Mouse (Mus musculus) intestine, postnatal 0 days (tissue): ENCODE measurements around the gene Morc4. TPM values are rescaled to one million over a fixed set of nuclear protein-coding genes. Genes with fewer than 3 reads are reported as not detected.
A peak's percentile ranks its signal among the peaks of the same experiment; 100 is the strongest.

Source experiments
- ATAC-seq: fragments of 200-750 bp; cut with Nextera tagmentation; 2 replicates; pipeline ENCODE4 v1.8.0; 2017; ENCODE audit warnings: mild to moderate bottlenecking, moderate TSS enrichment, moderate library complexity
- H3K27ac ChIP-seq: fragments of 300-500 bp; sonication (generic); 2 replicates; pipeline ENCODE4 v1.5.1; 2014; ENCODE audit warnings: mild to moderate bottlenecking, low read depth, low read length, moderate library complexity
- H3K27me3 ChIP-seq: fragments of 300-500 bp; sonication (generic); replicated peaks from 2 replicates; pipeline ENCODE4 v1.6.1; 2014; ENCODE audit warnings: low read length, mixed read lengths; ENCODE audit not compliant: control insufficient read depth, insufficient read depth
- H3K36me3 ChIP-seq: fragments of 300-500 bp; sonication (generic); 2 replicates; pipeline ENCODE4 v1.6.1; 2014; ENCODE audit warnings: mild to moderate bottlenecking, moderate library complexity; ENCODE audit not compliant: control insufficient read depth, insufficient read depth
- H3K4me1 ChIP-seq: fragments of 300-500 bp; sonication (generic); replicated peaks from 2 replicates; pipeline ENCODE4 v1.6.1; 2014; ENCODE audit warnings: antibody characterized with exemption, low read length, mixed read lengths; ENCODE audit not compliant: control insufficient read depth, insufficient read depth
- H3K4me2 ChIP-seq: fragments of 300-500 bp; sonication (generic); replicated peaks from 2 replicates; pipeline ENCODE4 v1.6.1; 2014; ENCODE audit warnings: low read depth, mild to moderate bottlenecking, moderate library complexity
- H3K4me3 ChIP-seq: fragments of 300-500 bp; sonication (generic); 2 replicates; pipeline ENCODE4 v1.5.1; 2014; ENCODE audit warnings: low read depth, low read length
- H3K9ac ChIP-seq: fragments of 300-500 bp; sonication (generic); 2 replicates; pipeline ENCODE4 v1.6.1; 2014; ENCODE audit warnings: mild to moderate bottlenecking, low read depth, low read length
- H3K9me3 ChIP-seq: fragments of 300-500 bp; sonication (generic); 2 replicates; pipeline ENCODE4 v1.6.1; 2016; ENCODE audit warnings: mixed run types; ENCODE audit not compliant: control insufficient read depth
- CTCF ChIP-seq: sonication (generic); IDR thresholded peaks from 2 replicates; pipeline ENCODE4 v1.5.1; 2016; ENCODE audit warnings: low read depth, mild to moderate bottlenecking, control low read depth, antibody characterized with exemption, moderate library complexity
- WGBS: fragments of 180-500 bp; shearing (Covaris S2); extraction: QIAGEN DNeasy Blood & Tissue Kit; methylation state at CpG from one replicate; pipeline ENCODE4 v1.1.7; 2014; 5-methylcytosine and 5-hydroxymethylcytosine counted together
- polyA plus RNA-seq: library from polyadenylated mRNA; unstranded; fragments of >200 nt; fragmentation: Nextera tagmentation; extraction: Ambion mirVana; gene quantifications from 2 replicates; pipeline ENCODE4 v1.2.1, GENCODE M21; 2015

Gene Morc4
- polyA plus RNA-seq, 1 experiment from 2014 or later = 3.5 TPM

- Histone ChIP-seq H3K27me3 (no peaks in the 10 kb centered on the region), H3K4me2 (peak overlapping the region; percentile 51), H3K9me3 (no peaks in the 10 kb centered on the region), H3K9ac (no peak overlapping the region), H3K4me3 (no peak overlapping the region), H3K27ac (peak overlapping the region; percentile 75), H3K4me1 (no peaks in the 10 kb centered on the region), H3K36me3 (no peaks in the 10 kb centered on the region)
- ATAC-seq = peak; percentile 81
- 44% methylated on average over 3 of the region's 3 CpGs for WGBS
- TF ChIP-seq CTCF = no peak
Observed at GRCm38 (mm10) chrX:139812636-139813298, 58.7 kb downstream of the Morc4 start.

GRCm38 (mm10) chrX:139808501-139808900, 63.0 kb downstream of the Morc4 start:
- H3K4me1 ChIP-seq = no peaks in the 10 kb centered on the region
- H3K36me3 ChIP-seq = no peaks in the 10 kb centered on the region
- peak overlapping the region; percentile 51 for H3K4me2 ChIP-seq
- peak overlapping the region; percentile 48 for H3K9ac ChIP-seq
- no peaks in the 10 kb centered on the region for H3K27me3 ChIP-seq
- no peaks in the 10 kb centered on the region for H3K9me3 ChIP-seq
- H3K27ac ChIP-seq = peak overlapping the region; percentile 80
- WGBS = 66% methylated on average over 10 of the region's 10 CpGs
- TF ChIP-seq CTCF = no peak
- 0 out of 2 replicates have a peak, but pooled peaks have one; percentile 7 for ATAC-seq
- H3K4me3 ChIP-seq = peak overlapping the region; percentile 43

DNA sequence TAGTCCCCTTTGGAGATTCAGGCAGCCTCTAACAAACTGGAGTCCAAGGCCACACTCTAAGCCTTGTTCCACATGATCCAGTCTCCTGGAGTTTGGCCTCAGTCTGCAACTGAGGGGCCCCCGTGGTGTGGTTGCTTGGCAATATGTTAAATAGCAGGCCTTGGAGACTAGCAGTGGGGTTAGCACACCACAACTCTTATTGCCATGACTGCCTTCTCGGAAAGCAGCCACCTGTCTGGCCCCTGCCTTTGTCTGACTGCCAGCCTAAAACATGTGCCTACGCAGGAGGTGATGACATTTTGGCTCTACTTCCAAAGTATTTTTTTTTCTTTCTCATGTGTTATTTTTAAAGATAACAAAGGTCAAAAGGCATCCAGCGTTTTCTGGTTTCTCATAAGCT, 63.4 kb downstream of the Morc4 start:
- Histone ChIP-seq H3K4me1 (no peaks in the 10 kb centered on the region), H3K27ac (peak overlapping the region; percentile 71), H3K9ac (peak overlapping the region; percentile 48; the same call in 1 of the 2 replicates), H3K4me2 (peak overlapping the region; percentile 51), H3K9me3 (no peaks in the 10 kb centered on the region), H3K4me3 (peak overlapping the region; percentile 43; the same call in 1 of the 2 replicates), H3K27me3 (no peaks in the 10 kb centered on the region), H3K36me3 (no peaks in the 10 kb centered on the region)
- TF ChIP-seq CTCF = no peak
- ATAC-seq = peak; percentile 84
- WGBS = 28% methylated on average over 4 of the region's 4 CpGs

DNA sequence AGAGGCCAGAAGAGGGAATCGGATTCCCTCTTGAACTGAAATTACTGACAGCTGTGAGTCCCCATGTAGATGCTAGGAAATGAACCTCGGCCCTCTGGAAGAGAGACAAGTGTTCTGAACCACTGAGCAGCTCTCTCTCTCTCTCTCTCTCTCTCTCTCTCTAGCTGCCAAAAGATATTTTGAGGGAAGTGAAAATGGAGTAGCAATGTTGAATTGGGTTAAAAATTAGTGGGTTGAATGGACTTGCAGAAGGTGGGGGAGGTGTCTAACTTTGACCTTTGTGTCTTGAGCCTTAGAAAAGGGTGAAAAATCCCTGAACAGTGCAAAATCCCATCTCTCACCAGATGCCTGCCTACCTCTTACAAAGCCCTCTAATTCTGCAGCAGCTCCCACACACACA, 64.1 kb downstream of the Morc4 start:
- no peak for ATAC-seq
- H3K27ac ChIP-seq = peak overlapping the region; percentile 71
- WGBS = 36% methylated on average over 2 of the region's 2 CpGs

DNA sequence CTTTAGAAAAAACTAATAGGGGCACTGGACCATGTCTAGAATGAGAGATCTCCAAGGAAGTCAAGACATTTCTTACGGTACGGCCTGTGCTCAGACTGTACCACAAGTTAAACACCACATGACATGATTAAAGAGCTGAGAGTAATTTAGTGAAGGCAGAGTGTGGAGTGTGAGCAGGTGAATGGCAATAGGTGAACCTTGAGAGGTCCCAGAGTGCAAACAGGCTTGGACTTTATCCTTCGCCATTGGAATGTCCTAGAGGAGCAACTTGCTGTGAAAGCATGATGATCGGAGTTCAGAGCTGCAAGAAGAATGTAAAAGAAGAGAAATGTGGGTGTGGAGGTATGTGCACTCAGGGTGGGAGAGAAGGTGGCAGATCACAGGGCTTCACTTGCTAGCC, 65.6 kb downstream of the Morc4 start:
- no peak overlapping the region for H3K4me3 ChIP-seq
- no peaks in the 10 kb centered on the region for H3K27me3 ChIP-seq
- H3K4me2 ChIP-seq = no peak overlapping the region
- H3K4me1 ChIP-seq = no peaks in the 10 kb centered on the region
- WGBS = 59% methylated on average over 4 of the region's 4 CpGs
- H3K9ac ChIP-seq = no peak overlapping the region
- no peak for TF ChIP-seq CTCF
- H3K9me3 ChIP-seq = no peaks in the 10 kb centered on the region
- peak; percentile 70 for ATAC-seq
- no peaks in the 10 kb centered on the region for H3K36me3 ChIP-seq
- peak overlapping the region; percentile 68; the same call in 1 of the 2 replicates for H3K27ac ChIP-seq

More for the DNA sequence above, 64.1 kb downstream of the Morc4 start:
- Histone ChIP-seq H3K27me3 (no peaks in the 10 kb centered on the region), H3K36me3 (no peaks in the 10 kb centered on the region), H3K9ac (no peak overlapping the region), H3K4me3 (no peak overlapping the region), H3K4me1 (no peaks in the 10 kb centered on the region), H3K4me2 (no peak overlapping the region), H3K9me3 (no peaks in the 10 kb centered on the region)
- TF ChIP-seq CTCF = no peak

GRCm38 (mm10) chrX:139803028-139803427, 68.4 kb downstream of the Morc4 start:
- 71% methylated on average over 2 of the region's 2 CpGs for WGBS
- no peaks in the 10 kb centered on the region for H3K27me3 ChIP-seq
- no peak for TF ChIP-seq CTCF
- no peaks in the 10 kb centered on the region for H3K4me1 ChIP-seq
- no peaks in the 10 kb centered on the region for H3K9me3 ChIP-seq
- no peak overlapping the region for H3K27ac ChIP-seq
- no peaks in the 10 kb centered on the region for H3K36me3 ChIP-seq
- H3K4me2 ChIP-seq = no peak overlapping the region
- no peak overlapping the region for H3K9ac ChIP-seq
- no peak overlapping the region for H3K4me3 ChIP-seq
- no peak for ATAC-seq
